Mouse (Mus musculus): ENCODE measurements around the gene 4933424G06Rik. TPM values are rescaled to one million over a fixed set of nuclear protein-coding genes. Genes with fewer than 3 reads are reported as not detected.

The 4933424G06Rik gene
- polyA plus RNA-seq, 1 experiment, result not detected

- peaks cover 3% of the 10 kb centered on the region; the same call in 1 of the 2 replicates for H3K4me1 ChIP-seq (ENCODE audit: control insufficient read depth, insufficient read depth, low read length)
- under 1% methylated on average over 68 of the region's 68 CpGs for WGBS
- peak within 1 kb of the TSS; percentile 88 for H3K4me3 ChIP-seq (ENCODE audit: insufficient read depth, low read depth, low read length)
- no peaks in the 10 kb centered on the region for H3K36me3 ChIP-seq (ENCODE audit: control insufficient read depth, insufficient read depth, low read length)
- H3K27me3 ChIP-seq (replicated peaks; ENCODE audit: control insufficient read depth, insufficient read depth, low read length), result no peaks in the 10 kb centered on the region
- TF ChIP-seq CTCF (conservative IDR thresholded peaks at IDR 0.05; ENCODE audit: insufficient read depth, insufficient read length, low read depth, low read length) (no peak), POLR2A (IDR thresholded peaks at IDR 0.05; ENCODE audit: low read depth, low read length) (peak; percentile 59)
- peak; percentile 99 for DNase-seq
- H3K27ac ChIP-seq (ENCODE audit: insufficient read depth, low read depth, low read length), result peak within 1 kb of the TSS; percentile 92
Measured at GRCm38 (mm10) chr1:36691271-36692155, 18.4 kb upstream of the 4933424G06Rik start, which contains the start of gene Cox5b. Gene Cox5b (plus strand): TSS chr1:36691449.

GRCm38 (mm10) chr1:36694871-36695270, 15.1 kb upstream of the 4933424G06Rik start:
- Histone ChIP-seq H3K4me3 (ENCODE audit: insufficient read depth, low read depth, low read length) (no peak overlapping the region), H3K27ac (ENCODE audit: insufficient read depth, low read depth, low read length) (no peak overlapping the region), H3K4me1 (ENCODE audit: control insufficient read depth, insufficient read depth, low read length) (peaks cover 3% of the 10 kb centered on the region; the same call in 1 of the 2 replicates), H3K36me3 (ENCODE audit: control insufficient read depth, insufficient read depth, low read length) (no peaks in the 10 kb centered on the region), H3K27me3 (replicated peaks; ENCODE audit: control insufficient read depth, insufficient read depth, low read length) (no peaks in the 10 kb centered on the region)
- WGBS, result 86% methylated on average over 6 of the region's 6 CpGs
- DNase-seq, result no peak
- TF ChIP-seq CTCF (conservative IDR thresholded peaks at IDR 0.05; ENCODE audit: insufficient read depth, insufficient read length, low read depth, low read length), result no peak
- TF ChIP-seq POLR2A (IDR thresholded peaks at IDR 0.05; ENCODE audit: low read depth, low read length), result no peak

DNA sequence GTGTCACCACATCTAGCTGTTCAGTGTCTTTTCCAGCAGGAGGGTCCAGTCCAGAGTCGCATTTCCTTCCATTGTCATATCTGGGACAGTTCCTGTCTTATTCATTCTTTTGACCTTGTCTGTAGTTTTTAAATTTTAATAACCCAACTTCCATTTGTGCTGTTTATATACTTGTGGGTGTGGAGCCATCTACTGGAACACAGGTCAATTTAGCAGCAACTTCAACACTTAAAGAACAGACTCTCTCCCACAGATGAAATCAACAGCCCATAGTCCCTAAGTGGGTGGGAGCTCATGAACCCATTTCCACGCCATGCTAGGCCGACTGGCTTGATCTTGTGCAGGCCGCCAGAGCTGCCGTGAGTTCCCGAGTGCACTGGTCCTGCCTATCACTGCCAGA, 13.5 kb upstream of the 4933424G06Rik start:
- H3K27me3 ChIP-seq (replicated peaks; ENCODE audit: control insufficient read depth, insufficient read depth, low read length), result no peaks in the 10 kb centered on the region
- no peak for TF ChIP-seq CTCF (conservative IDR thresholded peaks at IDR 0.05; ENCODE audit: insufficient read depth, insufficient read length, low read depth, low read length)
- no peaks in the 10 kb centered on the region for H3K4me1 ChIP-seq (ENCODE audit: control insufficient read depth, insufficient read depth, low read length)
- no peak overlapping the region for H3K4me3 ChIP-seq (ENCODE audit: insufficient read depth, low read depth, low read length)
- no peak overlapping the region for H3K27ac ChIP-seq (ENCODE audit: insufficient read depth, low read depth, low read length)
- DNase-seq, result no peak
- 49% methylated on average over 6 of the region's 6 CpGs for WGBS
- H3K36me3 ChIP-seq (ENCODE audit: control insufficient read depth, insufficient read depth, low read length), result 0 out of 2 replicates have a peak, but pooled peaks cover 2% of the 10 kb centered on the region

- Histone ChIP-seq H3K4me3 (ENCODE audit: insufficient read depth, low read depth, low read length) (no peak overlapping the region), H3K36me3 (ENCODE audit: control insufficient read depth, insufficient read depth, low read length) (peaks cover 4% of the 10 kb centered on the region; the same call in 1 of the 2 replicates), H3K4me1 (ENCODE audit: control insufficient read depth, insufficient read depth, low read length) (no peaks in the 10 kb centered on the region), H3K27ac (ENCODE audit: insufficient read depth, low read depth, low read length) (no peak overlapping the region), H3K27me3 (replicated peaks; ENCODE audit: control insufficient read depth, insufficient read depth, low read length) (no peaks in the 10 kb centered on the region)
- no peak for TF ChIP-seq POLR2A (IDR thresholded peaks at IDR 0.05; ENCODE audit: low read depth, low read length)
- no peak for TF ChIP-seq CTCF (conservative IDR thresholded peaks at IDR 0.05; ENCODE audit: insufficient read depth, insufficient read length, low read depth, low read length)
- WGBS, result 52% methylated on average over 5 of the region's 5 CpGs
- no peak for DNase-seq
Measured at GRCm38 (mm10) chr1:36697030-36697429, 12.9 kb upstream of the 4933424G06Rik start.

DNA sequence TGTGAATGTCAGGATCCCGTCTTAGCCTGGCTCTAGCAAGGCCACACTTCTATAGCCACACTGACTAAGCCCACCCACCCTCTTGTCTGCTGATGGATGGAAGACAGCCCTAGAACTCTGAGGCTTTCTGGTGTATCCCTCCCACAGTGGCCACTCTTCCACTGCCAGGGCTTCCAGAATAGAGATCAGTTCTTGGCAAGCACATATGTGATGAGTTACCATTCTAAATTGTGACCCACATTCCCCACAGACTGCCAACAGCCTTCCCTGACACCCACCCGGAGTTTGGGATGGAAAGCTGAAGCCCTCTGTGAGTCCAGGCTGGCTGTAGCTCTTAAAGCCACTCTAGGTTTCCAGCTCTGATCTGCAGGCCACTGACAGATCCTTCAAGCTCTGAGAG, 2.8 kb upstream of the 4933424G06Rik start:
- H3K36me3 ChIP-seq (ENCODE audit: control insufficient read depth, insufficient read depth, low read length), result no peaks in the 10 kb centered on the region

GRCm38 (mm10) chr1:36707797-36708196, 2.2 kb upstream of the 4933424G06Rik start:
- no peak overlapping the region for H3K4me3 ChIP-seq (ENCODE audit: insufficient read depth, low read depth, low read length)
- H3K36me3 ChIP-seq (ENCODE audit: control insufficient read depth, insufficient read depth, low read length), result no peaks in the 10 kb centered on the region
- H3K4me1 ChIP-seq (ENCODE audit: control insufficient read depth, insufficient read depth, low read length), result peaks cover 11% of the 10 kb centered on the region
- WGBS, result 68% methylated on average over 3 of the region's 3 CpGs
- H3K27ac ChIP-seq (ENCODE audit: insufficient read depth, low read depth, low read length), result no peak overlapping the region
- H3K27me3 ChIP-seq (replicated peaks; ENCODE audit: control insufficient read depth, insufficient read depth, low read length), result no peaks in the 10 kb centered on the region
- DNase-seq, result no peak
- no peak for TF ChIP-seq POLR2A (IDR thresholded peaks at IDR 0.05; ENCODE audit: low read depth, low read length)
- TF ChIP-seq CTCF (conservative IDR thresholded peaks at IDR 0.05; ENCODE audit: insufficient read depth, insufficient read length, low read depth, low read length), result no peak

More for the DNA sequence above, 2.8 kb upstream of the 4933424G06Rik start:
- TF ChIP-seq CTCF (conservative IDR thresholded peaks at IDR 0.05; ENCODE audit: insufficient read depth, insufficient read length, low read depth, low read length), result no peak
- TF ChIP-seq POLR2A (IDR thresholded peaks at IDR 0.05; ENCODE audit: low read depth, low read length), result no peak
- Histone ChIP-seq H3K4me1 (ENCODE audit: control insufficient read depth, insufficient read depth, low read length) (peaks cover 11% of the 10 kb centered on the region), H3K4me3 (ENCODE audit: insufficient read depth, low read depth, low read length) (no peak overlapping the region), H3K27me3 (replicated peaks; ENCODE audit: control insufficient read depth, insufficient read depth, low read length) (no peaks in the 10 kb centered on the region), H3K27ac (ENCODE audit: insufficient read depth, low read depth, low read length) (no peak overlapping the region)
- WGBS, result 84% methylated on average over 2 of the region's 2 CpGs
- DNase-seq, result no peak

- peak; percentile 45 for DNase-seq
- 33% methylated on average over 1 of the region's 1 CpGs for WGBS
- H3K36me3 ChIP-seq (ENCODE audit: control insufficient read depth, insufficient read depth, low read length), result no peaks in the 10 kb centered on the region
- TF ChIP-seq CTCF (conservative IDR thresholded peaks at IDR 0.05; ENCODE audit: insufficient read depth, insufficient read length, low read depth, low read length) (no peak), POLR2A (IDR thresholded peaks at IDR 0.05; ENCODE audit: low read depth, low read length) (no peak)
- H3K27me3 ChIP-seq (replicated peaks; ENCODE audit: control insufficient read depth, insufficient read depth, low read length), result no peaks in the 10 kb centered on the region
- H3K4me3 ChIP-seq (ENCODE audit: insufficient read depth, low read depth, low read length), result peak overlapping the region; percentile 96; the same call in 1 of the 2 replicates
- no peak overlapping the region for H3K27ac ChIP-seq (ENCODE audit: insufficient read depth, low read depth, low read length)
- H3K4me1 ChIP-seq (ENCODE audit: control insufficient read depth, insufficient read depth, low read length), result peaks cover 11% of the 10 kb centered on the region
Measured at GRCm38 (mm10) chr1:36708626-36709025, 1.3 kb upstream of the 4933424G06Rik start.
